Mouse (Mus musculus) C2C12 (cell line): ENCODE measurements around the gene Pkn3. TPM values are rescaled to one million over a fixed set of nuclear protein-coding genes. Genes with fewer than 3 reads are reported as not detected.
A peak's percentile ranks its signal among the peaks of the same experiment; 100 is the strongest.
"Not testable (repeated sequence)": the region's sequence is repeated elsewhere in the genome, so short reads cannot be mapped to it uniquely, and the experiment has no call there.

Experiments used
- H3K27me3 ChIP-seq: one replicate; pipeline ENCODE4 v1.6.1; 2011; ENCODE audit not compliant: control insufficient read depth, insufficient read depth, insufficient read length
- H3K36me3 ChIP-seq: one replicate; pipeline ENCODE4 v1.6.1; 2011; ENCODE audit not compliant: control insufficient read depth, insufficient read depth
- H3K4me3 ChIP-seq: one replicate; pipeline ENCODE4 v1.5.1; 2011; ENCODE audit warnings: mild to moderate bottlenecking, control low read depth; ENCODE audit not compliant: poor library complexity, insufficient read depth, severe bottlenecking
- H3K79me2 ChIP-seq: one replicate; pipeline ENCODE4 v1.6.1; 2011; ENCODE audit not compliant: control insufficient read depth, insufficient read depth
- H3K79me3 ChIP-seq: one replicate; pipeline ENCODE4 v1.6.1; 2011; ENCODE audit warnings: low read depth, control low read depth
- H3ac ChIP-seq: one replicate; pipeline ENCODE3; 2011; ENCODE audit warnings: low read depth; ENCODE audit not compliant: control insufficient read depth, insufficient read length
- CEBPB ChIP-seq: IDR thresholded peaks from one replicate; pipeline ENCODE4 v1.6.1; 2011; ENCODE audit warnings: low read depth, mild to moderate bottlenecking, control low read depth, moderate library complexity
- CTCF ChIP-seq: IDR thresholded peaks from one replicate; pipeline ENCODE4 v1.5.1; 2011; ENCODE audit not compliant: control insufficient read depth, insufficient read depth, insufficient read length
- FOSL1 ChIP-seq: IDR thresholded peaks from one replicate; pipeline ENCODE4 v1.8.0; 2011; ENCODE audit warnings: mild to moderate bottlenecking, low read length; ENCODE audit not compliant: poor library complexity, insufficient read depth, severe bottlenecking
- MAX ChIP-seq: IDR thresholded peaks from one replicate; pipeline ENCODE4 v1.6.1; 2011; ENCODE audit warnings: mild to moderate bottlenecking, control low read depth
- MYOD1 ChIP-seq: IDR thresholded peaks from one replicate; pipeline ENCODE4 v1.6.1; 2011; ENCODE audit warnings: low read depth; ENCODE audit not compliant: control insufficient read depth, insufficient read length
- MYOG ChIP-seq: IDR thresholded peaks from one replicate; pipeline ENCODE4 v1.6.1; 2011; ENCODE audit not compliant: control insufficient read depth, insufficient read length; ENCODE audit errors: extremely low read depth
- USF1 ChIP-seq: IDR thresholded peaks from one replicate; pipeline ENCODE4 v1.6.1; 2011; ENCODE audit warnings: low read depth, mild to moderate bottlenecking, control low read depth, moderate library complexity
- polyA plus RNA-seq: library from polyadenylated mRNA; unstranded; fragments of >200 nt; fragmentation: generic; extraction: Trizol; gene quantifications from one replicate; pipeline ENCODE4 v1.2.1, GENCODE M21; 2012; ENCODE audit warnings: missing spikeins

Pkn3 gene
- polyA plus RNA-seq, 1 experiment: 5.5 TPM

DNA sequence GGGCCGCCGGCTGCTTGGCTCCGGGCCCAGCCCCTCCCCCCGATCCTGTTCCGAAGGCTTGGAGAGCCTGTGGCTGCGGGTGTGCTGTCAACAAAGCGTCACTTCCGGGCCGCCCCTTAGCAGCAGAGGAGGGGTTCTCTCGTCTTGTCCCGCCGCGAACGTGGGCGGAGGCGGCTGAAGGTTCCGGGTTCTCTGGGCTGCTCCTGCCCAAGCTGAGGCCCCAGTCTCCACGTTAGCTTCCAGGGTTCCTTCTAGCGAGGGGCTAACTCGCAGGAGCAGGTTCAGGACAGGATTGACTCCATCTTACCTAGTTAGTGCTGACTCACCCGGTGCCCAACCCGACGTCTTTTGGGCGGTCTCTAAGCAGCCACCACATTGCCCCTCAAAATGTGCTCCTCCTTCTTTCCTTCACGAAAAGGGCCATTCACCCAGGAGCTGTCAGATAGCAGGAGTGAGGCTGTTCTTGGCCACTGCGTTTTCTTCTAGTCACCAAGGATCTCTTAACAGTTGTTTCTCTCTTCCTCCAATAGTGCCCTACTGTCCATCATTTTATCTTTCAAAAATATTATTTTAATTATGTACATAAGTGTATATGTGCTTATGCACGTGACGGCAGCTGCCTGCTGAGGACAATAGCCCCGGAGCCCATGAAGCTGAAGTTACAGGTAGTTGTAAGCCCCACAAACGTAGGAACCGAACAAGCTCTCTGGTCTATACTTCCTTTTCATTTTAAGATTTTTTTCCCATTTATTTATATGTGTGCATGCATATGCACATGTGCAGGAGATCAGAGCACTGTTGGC lies 47.2 kb downstream of the Pkn3 start, which contains the start of gene Zer1:
Zer1 (minus strand) TSS at position 114 of the 803 bp plus-strand sequence.
- Histone ChIP-seq H3ac (peak within 1 kb of the TSS; percentile 92), H3K79me3 (no peaks in the 10 kb centered on the region), H3K79me2 (peaks cover 10% of the 10 kb centered on the region), H3K4me3 (peak within 1 kb of the TSS; percentile 59), H3K27me3 (no peaks in the 10 kb centered on the region), H3K36me3 (no peaks in the 10 kb centered on the region)
- TF ChIP-seq CTCF (no peak), CEBPB (no peak), MYOD1 (no peak), MYOG (no peak), USF1 (no peak), MAX (peak; percentile 68)

DNA sequence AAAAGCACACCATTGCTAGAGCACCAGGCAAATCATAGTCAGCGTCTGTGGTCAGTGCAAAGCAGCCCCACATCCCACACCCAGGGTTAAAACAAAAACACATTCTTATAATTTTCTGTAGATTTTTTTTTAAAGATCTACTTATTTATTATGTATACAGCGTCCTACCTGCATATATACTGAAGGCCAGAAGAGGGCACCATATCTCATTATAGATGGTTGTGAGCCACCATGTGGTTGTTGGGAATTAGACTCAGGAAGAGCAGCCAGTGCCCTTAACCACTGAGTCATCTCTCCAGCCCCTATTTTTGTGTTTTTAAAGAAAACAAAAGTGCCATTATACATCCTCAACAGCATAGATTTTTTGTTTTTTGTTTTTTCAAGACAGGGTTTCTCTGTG lies 51.3 kb downstream of the Pkn3 start:
- no peaks in the 10 kb centered on the region for H3K36me3 ChIP-seq
- TF ChIP-seq USF1 (no peak), CEBPB (no peak), MYOD1 (no peak), FOSL1 (no peak), CTCF (no peak), MAX (peak; percentile 80), MYOG (no peak)
- H3ac ChIP-seq: no peak overlapping the region
- H3K27me3 ChIP-seq: no peaks in the 10 kb centered on the region
- peaks cover 4% of the 10 kb centered on the region for H3K79me2 ChIP-seq
- H3K4me3 ChIP-seq: no peak overlapping the region
- peaks cover under 1% of the 10 kb centered on the region for H3K79me3 ChIP-seq

DNA sequence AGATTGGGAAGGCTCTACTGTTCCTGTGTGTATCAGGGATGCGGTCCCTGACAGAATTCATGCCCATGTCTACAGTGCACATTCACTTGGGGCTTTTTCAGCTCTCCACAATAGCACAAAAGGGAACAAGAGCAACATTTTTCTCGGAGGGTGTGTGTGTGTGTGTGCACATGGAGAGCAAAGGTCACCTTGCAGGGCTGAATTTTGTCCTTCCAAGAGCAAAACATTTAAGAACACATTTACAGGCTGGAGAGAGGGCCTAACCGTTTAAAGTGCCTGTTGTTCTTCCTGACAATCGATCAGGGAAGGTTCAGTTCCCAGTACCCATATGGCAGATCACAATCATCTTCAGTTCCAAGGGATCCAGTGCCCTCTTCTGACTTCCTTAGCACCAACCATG lies 52.7 kb downstream of the Pkn3 start:
- peaks cover 15% of the 10 kb centered on the region for H3K79me2 ChIP-seq
- no peaks in the 10 kb centered on the region for H3K27me3 ChIP-seq
- no peak for TF ChIP-seq USF1
- TF ChIP-seq MYOG: no peak
- no peak for TF ChIP-seq CTCF
- TF ChIP-seq MAX: no peak
- TF ChIP-seq CEBPB: no peak
- no peak for TF ChIP-seq MYOD1
- TF ChIP-seq FOSL1: no peak
- no peak overlapping the region for H3ac ChIP-seq
- H3K36me3 ChIP-seq: no peaks in the 10 kb centered on the region
- peaks cover 4% of the 10 kb centered on the region for H3K79me3 ChIP-seq
- H3K4me3 ChIP-seq: no peak overlapping the region

DNA sequence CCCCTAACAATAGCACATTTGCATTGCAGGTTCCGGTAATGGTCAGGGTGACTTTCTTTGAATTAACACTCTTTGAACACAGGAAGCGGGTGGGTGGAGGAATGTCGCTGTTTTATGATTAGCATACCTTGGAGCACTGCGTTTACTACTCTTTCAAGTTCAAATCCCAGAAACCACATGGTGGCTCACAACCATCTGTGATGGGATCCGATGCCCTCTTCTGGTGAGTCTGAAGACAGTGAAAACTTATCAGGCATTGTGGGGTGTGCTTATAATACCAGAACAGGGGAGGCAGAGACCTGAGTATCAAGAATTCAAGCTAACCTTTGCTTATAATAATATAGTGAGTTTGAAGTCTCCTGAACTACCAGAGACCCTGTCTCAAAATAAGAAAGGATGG lies 53.8 kb downstream of the Pkn3 start:
- H3K27me3 ChIP-seq, H3K79me3 ChIP-seq, H3K36me3 ChIP-seq, H3ac ChIP-seq, H3K4me3 ChIP-seq: not testable (repeated sequence)
- peaks cover 25% of the 10 kb centered on the region for H3K79me2 ChIP-seq

DNA sequence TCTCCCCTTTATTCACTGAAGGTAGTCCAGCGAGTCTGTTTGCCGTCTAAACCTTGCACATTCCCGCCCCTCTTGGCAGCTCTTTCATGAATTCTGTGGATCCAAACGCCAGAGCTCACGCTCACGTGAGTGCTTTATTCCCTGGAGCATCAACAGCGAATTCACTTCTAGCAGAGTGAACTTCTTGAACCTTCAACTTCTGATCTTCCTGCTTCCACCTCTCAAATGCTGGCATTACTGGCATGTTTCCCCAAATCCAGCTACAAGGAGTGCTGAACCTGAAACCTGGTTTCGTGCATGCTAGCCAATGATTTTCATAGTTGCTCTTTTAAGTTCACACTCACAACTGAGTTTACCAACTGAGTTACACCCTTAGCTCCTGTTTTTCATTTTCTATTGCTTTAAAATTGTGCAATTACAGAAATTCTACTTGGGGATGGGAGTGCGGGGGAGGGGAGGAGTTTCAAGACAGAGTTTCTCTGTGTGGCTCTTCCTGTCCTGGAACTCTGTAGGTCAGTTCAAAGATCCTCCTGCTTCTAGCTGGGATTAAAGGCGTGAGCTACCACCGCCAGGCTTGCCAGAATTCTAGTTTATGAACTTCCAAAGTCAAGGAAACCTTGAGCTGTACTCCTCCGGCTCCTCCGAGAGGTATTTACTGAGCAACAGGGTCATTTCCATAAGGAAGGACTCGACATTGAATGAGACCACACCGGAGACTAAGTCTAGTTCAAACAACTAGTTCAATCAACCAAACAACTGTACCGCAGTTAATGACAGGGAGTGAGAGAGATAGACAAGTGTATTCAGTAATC lies 55.5 kb downstream of the Pkn3 start:
- H3K27me3 ChIP-seq: no peaks in the 10 kb centered on the region
- no peak for TF ChIP-seq CTCF
- no peak for TF ChIP-seq MYOG
- peak; percentile 7 for TF ChIP-seq USF1
- TF ChIP-seq MYOD1: no peak
- TF ChIP-seq CEBPB: peak; percentile 69
- no peak for TF ChIP-seq MAX
- TF ChIP-seq FOSL1: no peak
- peaks cover 20% of the 10 kb centered on the region for H3K36me3 ChIP-seq
- H3K79me3 ChIP-seq: peaks cover 4% of the 10 kb centered on the region
- H3ac ChIP-seq: peak overlapping the region; percentile 44
- H3K4me3 ChIP-seq: peak overlapping the region; percentile 92
- H3K79me2 ChIP-seq: peaks cover 36% of the 10 kb centered on the region
